Mouse (Mus musculus) embryonic facial prominence, embryonic 12.5 days (tissue): ENCODE results near the gene Gpr89. TPM values are rescaled to one million over a fixed set of nuclear protein-coding genes. Genes with fewer than 3 reads are reported as not detected.

Source experiments
- ATAC-seq: fragments of 200-750 bp; cut with Nextera tagmentation; 2 replicates; pipeline ENCODE4 v1.8.0; 2017; ENCODE audit not compliant: insufficient number of reproducible peaks, insufficient read depth, low FRiP score, low TSS enrichment
- H3K27ac ChIP-seq: fragments of 300-500 bp; sonication (generic); 2 replicates; pipeline ENCODE4 v1.5.1; 2016; ENCODE audit warnings: mild to moderate bottlenecking
- H3K27me3 ChIP-seq: fragments of 300-500 bp; sonication (generic); 2 replicates; pipeline ENCODE4 v1.6.1; 2016; ENCODE audit warnings: mild to moderate bottlenecking, moderate library complexity
- H3K36me3 ChIP-seq: fragments of 300-500 bp; sonication (generic); 2 replicates; pipeline ENCODE4 v1.6.1; 2016; ENCODE audit warnings: mild to moderate bottlenecking
- H3K4me1 ChIP-seq: fragments of 300-500 bp; sonication (generic); 2 replicates; pipeline ENCODE4 v1.6.1; 2016
- H3K4me2 ChIP-seq: fragments of 300-500 bp; sonication (generic); replicated peaks from 2 replicates; pipeline ENCODE4 v1.6.1; 2016; ENCODE audit warnings: mild to moderate bottlenecking, moderate library complexity
- H3K4me3 ChIP-seq: fragments of 300-500 bp; sonication (generic); 2 replicates; pipeline ENCODE4 v1.5.1; 2016; ENCODE audit warnings: mild to moderate bottlenecking
- H3K9ac ChIP-seq: fragments of 300-500 bp; sonication (generic); 2 replicates; pipeline ENCODE4 v1.6.1; 2016; ENCODE audit warnings: mild to moderate bottlenecking, moderate library complexity
- H3K9me3 ChIP-seq: fragments of 300-500 bp; sonication (generic); 2 replicates; pipeline ENCODE4 v1.6.1; 2016; ENCODE audit warnings: mild to moderate bottlenecking, moderate library complexity
- WGBS: fragments of 180-500 bp; shearing (Covaris S2); methylation state at CpG from one replicate; pipeline ENCODE4 v1.1.7; 2016; 5-methylcytosine and 5-hydroxymethylcytosine counted together
- polyA plus RNA-seq: library from polyadenylated mRNA; unstranded; fragments of >200 nt; fragmentation: Nextera tagmentation; extraction: Ambion mirVana; gene quantifications from 2 replicates; pipeline ENCODE4 v1.2.1, GENCODE M21; 2016

Gene Gpr89
- polyA plus RNA-seq, 1 experiment from 2014 or later, result 43.1 TPM

GRCm38 (mm10) chr3:96869091-96869490 is 36.1 kb downstream of the Gpr89 start:
- no peak overlapping the region for H3K9ac ChIP-seq
- H3K4me1 ChIP-seq, result no peaks in the 10 kb centered on the region
- no peaks in the 10 kb centered on the region for H3K27me3 ChIP-seq
- no peaks in the 10 kb centered on the region for H3K9me3 ChIP-seq
- WGBS, result 93% methylated on average over 7 of the region's 7 CpGs
- H3K36me3 ChIP-seq, result peaks cover 57% of the 10 kb centered on the region
- no peak for ATAC-seq
- no peak overlapping the region for H3K4me2 ChIP-seq
- no peak overlapping the region for H3K27ac ChIP-seq
- H3K4me3 ChIP-seq, result no peak overlapping the region

- Histone ChIP-seq H3K9me3 (no peaks in the 10 kb centered on the region), H3K27ac (no peak overlapping the region), H3K4me2 (no peak overlapping the region), H3K4me3 (no peak overlapping the region), H3K9ac (no peak overlapping the region), H3K4me1 (no peaks in the 10 kb centered on the region), H3K36me3 (peaks cover 53% of the 10 kb centered on the region), H3K27me3 (no peaks in the 10 kb centered on the region)
- WGBS, result 93% methylated on average over 8 of the region's 8 CpGs
- no peak for ATAC-seq
These were observed 36.6 kb downstream of the Gpr89 start for GRCm38 (mm10) chr3:96868566-96868965.

DNA sequence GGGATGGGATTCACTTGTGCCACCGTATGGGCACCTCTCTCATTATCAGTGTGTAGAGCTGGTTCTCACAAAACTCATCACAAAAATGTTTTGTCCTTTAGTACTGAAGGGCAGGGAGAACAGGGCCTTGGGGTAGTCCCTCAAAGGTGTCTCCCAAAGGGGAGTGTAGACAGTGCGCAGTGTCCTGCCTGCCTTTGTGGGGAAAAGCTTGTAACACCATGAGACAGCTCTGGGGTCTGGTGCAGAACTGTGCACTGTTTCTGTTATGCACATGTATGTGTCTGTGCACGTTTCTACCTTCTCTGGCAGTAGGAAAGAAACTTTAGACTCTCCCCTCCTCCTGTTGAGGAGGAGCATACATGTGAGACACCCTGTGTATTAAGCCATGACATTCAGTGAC is 37.3 kb downstream of the Gpr89 start:
- WGBS, result 92% methylated on average over 3 of the region's 3 CpGs
- Histone ChIP-seq H3K9me3 (no peaks in the 10 kb centered on the region), H3K4me3 (no peak overlapping the region), H3K27ac (no peak overlapping the region), H3K9ac (no peak overlapping the region), H3K36me3 (peaks cover 47% of the 10 kb centered on the region), H3K27me3 (no peaks in the 10 kb centered on the region), H3K4me1 (no peaks in the 10 kb centered on the region), H3K4me2 (no peak overlapping the region)
- no peak for ATAC-seq

DNA sequence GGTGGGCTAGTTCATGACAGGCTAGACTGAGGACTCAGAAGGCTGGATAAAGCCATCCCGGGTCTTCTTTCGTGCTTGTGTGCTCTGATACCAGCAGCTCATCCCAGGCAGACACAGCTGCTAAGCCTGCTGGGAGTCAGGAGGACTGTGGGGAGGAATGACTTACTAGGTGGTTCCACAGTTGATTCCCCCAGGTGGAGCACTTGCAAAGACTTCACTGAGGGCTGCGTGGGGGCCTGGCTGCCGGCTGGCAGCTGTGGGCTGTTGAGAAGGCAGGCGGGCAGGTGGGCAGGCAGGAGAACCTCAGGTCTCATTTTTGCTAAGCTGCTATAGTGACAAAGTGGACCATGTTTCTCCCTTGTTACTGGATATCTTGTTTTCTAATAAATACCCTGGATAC is 44.6 kb downstream of the Gpr89 start:
- ATAC-seq, result no peak
- no peak overlapping the region for H3K4me2 ChIP-seq
- WGBS, result 90% methylated on average over 5 of the region's 5 CpGs

DNA sequence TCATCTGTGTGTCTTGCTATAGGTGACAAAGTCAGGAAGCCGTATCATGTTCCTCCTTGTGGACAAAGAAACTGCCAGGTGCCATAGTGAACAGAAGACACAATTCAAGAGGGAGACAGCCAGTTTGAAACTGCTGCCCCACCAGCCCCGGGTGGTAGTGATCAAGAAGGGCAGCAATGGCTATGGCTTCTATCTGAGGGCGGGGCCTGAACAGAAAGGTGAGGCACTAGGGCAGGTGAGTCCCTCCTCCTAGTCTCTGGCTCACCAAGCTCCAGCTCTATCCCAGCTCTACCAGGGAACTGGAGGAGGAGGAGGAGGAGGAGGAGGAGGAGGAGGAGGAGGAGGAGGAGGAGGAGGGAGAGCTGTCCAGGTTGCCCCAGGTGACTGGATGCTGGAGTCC is 49.3 kb downstream of the Gpr89 start:
- 85% methylated on average over 3 of the region's 3 CpGs for WGBS
- no peaks in the 10 kb centered on the region for H3K27me3 ChIP-seq

More for the DNA sequence above, 44.6 kb downstream of the Gpr89 start:
- H3K9ac ChIP-seq, result no peak overlapping the region
- no peaks in the 10 kb centered on the region for H3K36me3 ChIP-seq
- H3K4me1 ChIP-seq, result no peaks in the 10 kb centered on the region
- no peaks in the 10 kb centered on the region for H3K27me3 ChIP-seq
- H3K4me3 ChIP-seq, result no peak overlapping the region
- H3K27ac ChIP-seq, result no peak overlapping the region
- no peaks in the 10 kb centered on the region for H3K9me3 ChIP-seq

GRCm38 (mm10) chr3:96854376-96854775 is 50.8 kb downstream of the Gpr89 start:
- no peak overlapping the region for H3K4me3 ChIP-seq
- no peaks in the 10 kb centered on the region for H3K9me3 ChIP-seq
- no peak for ATAC-seq
- H3K36me3 ChIP-seq, result no peaks in the 10 kb centered on the region
- no peaks in the 10 kb centered on the region for H3K27me3 ChIP-seq
- 82% methylated on average over 4 of the region's 4 CpGs for WGBS
- no peak overlapping the region for H3K4me2 ChIP-seq
- no peak overlapping the region for H3K9ac ChIP-seq
- no peak overlapping the region for H3K27ac ChIP-seq
- H3K4me1 ChIP-seq, result no peaks in the 10 kb centered on the region

More for the DNA sequence above, 49.3 kb downstream of the Gpr89 start:
- no peaks in the 10 kb centered on the region for H3K4me1 ChIP-seq
- no peak overlapping the region for H3K9ac ChIP-seq
- ATAC-seq, result no peak
- no peaks in the 10 kb centered on the region for H3K9me3 ChIP-seq
- no peak overlapping the region for H3K4me3 ChIP-seq
- H3K36me3 ChIP-seq, result no peaks in the 10 kb centered on the region
- no peak overlapping the region for H3K4me2 ChIP-seq
- no peak overlapping the region for H3K27ac ChIP-seq

DNA sequence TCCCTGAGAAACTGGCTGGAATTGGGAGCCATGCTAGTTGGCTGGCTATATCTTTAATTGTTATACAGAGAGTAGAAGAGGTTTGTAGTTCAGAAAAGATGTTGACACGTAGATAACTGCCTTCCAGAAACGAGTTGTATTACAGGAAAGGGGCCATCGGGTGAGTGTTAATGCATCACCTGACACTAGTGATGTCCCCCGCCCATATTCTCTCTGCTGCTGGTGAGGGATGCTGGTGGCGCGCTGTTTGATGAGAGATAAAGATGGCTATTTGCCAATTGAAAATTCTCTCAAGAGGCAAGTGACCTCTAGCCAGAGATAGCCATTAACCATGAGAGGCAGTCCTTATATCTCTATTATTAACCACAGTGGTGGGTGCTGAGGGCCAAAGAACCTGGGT is 52.6 kb downstream of the Gpr89 start:
- 76% methylated on average over 6 of the region's 6 CpGs for WGBS
- no peak overlapping the region for H3K4me2 ChIP-seq
- ATAC-seq, result no peak
- H3K27me3 ChIP-seq, result no peaks in the 10 kb centered on the region
- H3K9me3 ChIP-seq, result no peaks in the 10 kb centered on the region
- H3K4me3 ChIP-seq, result no peak overlapping the region
- no peaks in the 10 kb centered on the region for H3K4me1 ChIP-seq
- H3K9ac ChIP-seq, result no peak overlapping the region
- no peaks in the 10 kb centered on the region for H3K36me3 ChIP-seq
- H3K27ac ChIP-seq, result no peak overlapping the region

DNA sequence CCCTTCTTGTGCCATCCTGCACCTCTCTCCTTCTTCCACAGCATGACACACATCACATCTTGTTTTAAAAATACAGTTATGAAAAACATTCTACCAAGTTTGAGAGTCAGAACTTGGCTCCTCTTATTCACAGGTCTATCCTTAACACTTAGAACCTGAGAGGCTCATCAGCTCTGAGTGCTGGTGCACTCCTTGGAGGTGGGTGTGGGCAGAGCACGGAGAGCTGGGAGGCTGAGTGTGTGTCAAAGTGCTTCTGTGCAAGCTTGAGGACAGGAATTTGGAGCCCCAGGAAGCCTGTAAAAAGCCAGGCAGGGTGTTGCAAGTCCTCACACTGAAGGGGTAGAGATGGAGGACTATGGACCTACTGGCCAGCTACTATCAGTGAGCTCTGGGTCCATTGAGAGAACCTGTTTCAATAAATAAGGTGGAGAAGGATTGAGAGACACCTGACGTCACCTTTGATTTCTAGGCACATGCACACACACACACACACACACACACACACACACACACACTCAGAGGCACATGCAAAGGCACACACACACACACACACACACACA is 55.9 kb downstream of the Gpr89 start:
- WGBS, result 84% methylated on average over 1 of the region's 2 CpGs
- Histone ChIP-seq H3K4me1 (no peaks in the 10 kb centered on the region), H3K27ac (no peak overlapping the region), H3K36me3 (no peaks in the 10 kb centered on the region), H3K9me3 (no peaks in the 10 kb centered on the region), H3K27me3 (no peaks in the 10 kb centered on the region), H3K4me3 (no peak overlapping the region), H3K9ac (no peak overlapping the region), H3K4me2 (no peak overlapping the region)
- ATAC-seq, result no peak

DNA sequence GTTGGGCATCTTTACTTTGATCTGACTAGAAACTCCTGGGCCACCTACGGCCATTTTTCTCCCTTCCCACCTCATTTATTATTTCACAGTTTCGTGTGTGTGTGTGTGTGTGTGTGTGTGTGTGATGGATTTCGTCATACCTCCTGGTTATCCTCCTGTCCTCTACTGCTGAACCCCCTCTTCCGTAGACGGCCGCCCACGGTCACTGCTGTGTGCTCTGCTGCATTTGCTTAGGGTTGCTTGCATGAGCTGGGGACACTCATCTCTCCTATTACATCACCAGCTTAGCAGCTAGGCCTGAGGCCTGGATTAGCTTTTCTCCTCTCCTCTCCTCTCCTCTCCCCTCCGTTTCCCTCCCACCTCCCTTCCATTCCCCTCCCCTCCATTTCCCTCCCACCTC is 56.7 kb downstream of the Gpr89 start:
- Histone ChIP-seq H3K4me3 (no peak overlapping the region), H3K9me3 (no peaks in the 10 kb centered on the region), H3K4me1 (no peaks in the 10 kb centered on the region), H3K27ac (no peak overlapping the region), H3K9ac (no peak overlapping the region), H3K36me3 (no peaks in the 10 kb centered on the region), H3K4me2 (no peak overlapping the region), H3K27me3 (no peaks in the 10 kb centered on the region)
- no peak for ATAC-seq
- 90% methylated on average over 7 of the region's 8 CpGs for WGBS

GRCm38 (mm10) chr3:96847661-96848060 is 57.5 kb downstream of the Gpr89 start:
- no peak overlapping the region for H3K27ac ChIP-seq
- no peak for ATAC-seq
- H3K9me3 ChIP-seq, result no peaks in the 10 kb centered on the region
- H3K36me3 ChIP-seq, result no peaks in the 10 kb centered on the region
- H3K27me3 ChIP-seq, result no peaks in the 10 kb centered on the region
- no peak overlapping the region for H3K4me3 ChIP-seq
- no peak overlapping the region for H3K9ac ChIP-seq
- no peaks in the 10 kb centered on the region for H3K4me1 ChIP-seq
- WGBS, result 44% methylated on average over 6 of the region's 6 CpGs
- no peak overlapping the region for H3K4me2 ChIP-seq

- Histone ChIP-seq H3K4me2 (no peak overlapping the region), H3K27me3 (no peaks in the 10 kb centered on the region), H3K4me3 (no peak overlapping the region), H3K36me3 (no peaks in the 10 kb centered on the region), H3K9me3 (no peaks in the 10 kb centered on the region), H3K4me1 (no peaks in the 10 kb centered on the region), H3K9ac (no peak overlapping the region), H3K27ac (no peak overlapping the region)
- ATAC-seq, result no peak
- 85% methylated on average over 12 of the region's 12 CpGs for WGBS
These were observed 58.2 kb downstream of the Gpr89 start for GRCm38 (mm10) chr3:96846985-96847384.

- Histone ChIP-seq H3K4me2 (no peak overlapping the region), H3K4me3 (no peak overlapping the region), H3K27ac (no peak overlapping the region), H3K9me3 (no peaks in the 10 kb centered on the region), H3K4me1 (no peaks in the 10 kb centered on the region), H3K27me3 (no peaks in the 10 kb centered on the region), H3K9ac (no peak overlapping the region), H3K36me3 (no peaks in the 10 kb centered on the region)
- ATAC-seq, result no peak
- WGBS, result 89% methylated on average over 9 of the region's 9 CpGs
These were observed 59.3 kb downstream of the Gpr89 start for GRCm38 (mm10) chr3:96845806-96846205.

GRCm38 (mm10) chr3:96845191-96845590 is 60.0 kb downstream of the Gpr89 start:
- no peak overlapping the region for H3K27ac ChIP-seq
- H3K36me3 ChIP-seq, result no peaks in the 10 kb centered on the region
- no peak overlapping the region for H3K4me3 ChIP-seq
- no peak overlapping the region for H3K4me2 ChIP-seq
- H3K4me1 ChIP-seq, result no peaks in the 10 kb centered on the region
- no peak overlapping the region for H3K9ac ChIP-seq
- no peaks in the 10 kb centered on the region for H3K27me3 ChIP-seq
- WGBS, result 90% methylated on average over 6 of the region's 6 CpGs
- no peaks in the 10 kb centered on the region for H3K9me3 ChIP-seq
- no peak for ATAC-seq
